Mouse (Mus musculus): ENCODE data around the gene Farp1. TPM values are rescaled to one million over a fixed set of nuclear protein-coding genes. Genes with fewer than 3 reads are reported as not detected.
A peak's percentile ranks its signal among the peaks of the same experiment; 100 is the strongest.

The Farp1 gene
- polyA plus RNA-seq, 1 experiment: 77.6 TPM

DNA sequence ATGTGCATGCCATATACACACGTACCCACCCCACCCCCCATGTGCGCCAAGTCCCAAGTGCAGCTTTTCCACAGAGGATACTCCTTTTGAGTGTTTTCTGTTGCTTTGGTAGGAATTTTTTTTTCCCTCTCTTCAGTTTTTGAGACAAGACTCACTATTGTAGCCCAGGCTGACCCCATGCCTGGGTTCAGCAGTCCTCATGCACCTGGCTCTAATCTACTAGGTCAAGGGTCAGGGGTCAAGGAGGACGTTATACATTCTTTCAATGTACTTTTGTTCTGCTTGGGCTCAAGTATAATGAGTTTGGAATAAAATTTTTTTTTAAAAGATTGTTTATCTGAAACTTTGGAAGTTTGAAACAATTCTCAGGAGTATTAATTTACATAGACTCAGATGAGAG lies 48.4 kb downstream of the Farp1 start:
- TF ChIP-seq CTCF (IDR thresholded peaks at IDR 0.05; ENCODE audit: borderline replicate concordance, extremely low read depth, insufficient read depth, insufficient read length): no peak
- no peak for TF ChIP-seq POLR2A (IDR thresholded peaks at IDR 0.05; ENCODE audit: borderline replicate concordance, extremely low read depth, insufficient read depth, insufficient read length, poor library complexity, severe bottlenecking)
- no peak for DNase-seq (ENCODE audit: low read depth)

DNA sequence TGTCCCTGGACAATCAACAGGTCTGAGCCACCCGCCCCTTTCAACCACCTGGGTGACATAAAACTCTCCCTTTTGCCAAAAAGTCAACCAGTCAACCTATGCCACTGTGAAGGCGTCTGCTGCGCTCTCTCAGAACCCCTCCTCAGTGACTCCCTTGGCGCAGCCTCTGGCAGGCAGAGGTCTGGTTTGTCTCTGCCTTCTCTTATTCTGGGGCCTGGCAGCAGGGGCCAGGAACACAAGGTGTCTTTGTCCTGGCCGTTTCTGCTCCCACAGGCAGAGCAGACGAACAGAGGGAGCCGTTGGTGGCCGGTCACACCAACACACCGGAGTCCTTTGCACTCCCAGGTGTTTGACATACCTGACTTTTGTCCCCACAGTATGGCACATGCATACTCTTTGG lies 57.5 kb downstream of the Farp1 start:
- TF ChIP-seq POLR2A (IDR thresholded peaks at IDR 0.05; ENCODE audit: borderline replicate concordance, extremely low read depth, insufficient read depth, insufficient read length, poor library complexity, severe bottlenecking): no peak
- no peak for TF ChIP-seq CTCF (IDR thresholded peaks at IDR 0.05; ENCODE audit: borderline replicate concordance, extremely low read depth, insufficient read depth, insufficient read length)
- DNase-seq (ENCODE audit: low read depth): no peak

- no peak for DNase-seq (ENCODE audit: low read depth)
- TF ChIP-seq POLR2A (IDR thresholded peaks at IDR 0.05; ENCODE audit: borderline replicate concordance, extremely low read depth, insufficient read depth, insufficient read length, poor library complexity, severe bottlenecking): no peak
- TF ChIP-seq CTCF (IDR thresholded peaks at IDR 0.05; ENCODE audit: borderline replicate concordance, extremely low read depth, insufficient read depth, insufficient read length): no peak
Measured at GRCm38 (mm10) chr14:121093860-121094259, 58.9 kb downstream of the Farp1 start.

DNA sequence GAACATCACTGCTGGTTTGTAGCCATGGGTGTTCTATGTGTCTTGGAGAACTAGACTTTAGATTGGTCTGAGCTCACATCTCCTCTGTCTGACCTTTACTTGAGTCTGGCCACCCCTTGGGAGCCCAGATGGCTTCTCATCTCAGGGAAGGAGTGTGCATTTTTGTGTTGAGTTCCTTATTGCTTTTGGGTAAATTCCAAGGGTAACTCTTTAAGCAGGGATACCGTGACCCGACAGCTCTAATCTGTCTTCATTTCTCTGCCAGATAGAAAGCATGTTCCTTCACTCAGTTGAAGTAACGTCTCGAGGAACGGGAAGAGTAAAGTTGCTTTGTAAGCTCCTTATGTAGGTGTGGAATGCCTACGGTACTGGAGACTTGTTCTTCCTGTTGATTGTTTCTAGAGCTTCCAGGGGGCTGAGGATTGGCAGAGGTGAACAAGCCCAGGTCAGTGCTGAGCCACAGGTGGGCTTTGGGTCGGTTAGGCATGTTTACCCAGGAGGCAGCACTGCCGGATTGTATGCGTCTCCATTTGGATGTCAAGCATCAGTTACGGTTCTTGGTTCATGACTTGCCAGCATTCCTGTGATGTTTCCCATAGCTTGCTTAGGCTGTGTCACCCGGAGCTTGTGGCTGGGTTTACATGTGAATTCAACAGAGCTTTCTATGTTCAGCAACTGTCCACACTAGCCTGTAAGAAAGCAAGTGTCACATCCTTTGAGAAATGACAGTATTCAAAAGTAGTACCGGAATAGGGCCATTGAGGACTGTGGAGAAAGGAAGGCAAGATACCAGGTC lies 62.8 kb downstream of the Farp1 start:
- DNase-seq (ENCODE audit: low read depth): no peak
- TF ChIP-seq POLR2A (IDR thresholded peaks at IDR 0.05; ENCODE audit: borderline replicate concordance, extremely low read depth, insufficient read depth, insufficient read length, poor library complexity, severe bottlenecking): no peak
- TF ChIP-seq CTCF (IDR thresholded peaks at IDR 0.05; ENCODE audit: borderline replicate concordance, extremely low read depth, insufficient read depth, insufficient read length): no peak

DNA sequence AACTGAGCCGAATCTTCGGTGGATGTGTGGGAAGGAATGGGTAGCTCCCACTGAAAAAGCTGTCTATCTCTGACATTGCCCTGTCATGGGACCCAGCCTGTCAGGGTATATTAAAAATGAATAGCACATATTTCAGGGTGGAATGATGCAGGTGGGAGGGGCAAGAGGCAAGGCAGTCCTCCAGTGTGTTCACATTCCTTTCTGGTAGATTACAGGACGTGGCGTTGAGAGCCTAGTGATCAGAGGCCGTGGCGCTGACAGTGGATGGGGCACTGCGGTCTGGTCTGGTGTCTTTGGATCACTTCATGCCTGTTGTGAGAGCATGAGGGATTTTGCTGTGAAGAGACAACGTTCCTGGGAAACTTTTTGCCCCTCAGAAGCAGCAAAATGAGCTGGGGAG lies 64.1 kb downstream of the Farp1 start:
- TF ChIP-seq CTCF (IDR thresholded peaks at IDR 0.05; ENCODE audit: borderline replicate concordance, extremely low read depth, insufficient read depth, insufficient read length) (no peak), POLR2A (IDR thresholded peaks at IDR 0.05; ENCODE audit: borderline replicate concordance, extremely low read depth, insufficient read depth, insufficient read length, poor library complexity, severe bottlenecking) (no peak)
- DNase-seq (ENCODE audit: low read depth): no peak

DNA sequence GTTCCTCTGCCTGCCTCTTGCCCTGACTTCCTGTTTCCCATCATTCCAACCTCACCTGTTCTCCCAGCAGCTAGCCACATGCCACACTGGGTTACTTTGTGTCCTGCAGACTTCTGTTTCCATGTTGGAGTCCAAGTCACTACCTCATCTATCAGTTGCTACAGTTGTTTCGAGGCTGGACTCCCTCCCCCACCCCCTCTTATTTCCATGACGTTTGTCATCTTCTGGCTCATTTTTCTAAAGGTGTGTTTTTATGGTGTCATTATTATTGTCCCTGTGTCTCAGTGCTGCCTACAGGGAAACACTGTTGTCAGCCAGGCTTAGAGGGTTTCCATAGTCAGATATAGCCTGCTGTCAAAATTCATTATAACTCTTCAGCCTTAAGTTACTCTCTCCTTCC lies 64.9 kb downstream of the Farp1 start:
- no peak for DNase-seq (ENCODE audit: low read depth)
- TF ChIP-seq CTCF (IDR thresholded peaks at IDR 0.05; ENCODE audit: borderline replicate concordance, extremely low read depth, insufficient read depth, insufficient read length) (no peak), POLR2A (IDR thresholded peaks at IDR 0.05; ENCODE audit: borderline replicate concordance, extremely low read depth, insufficient read depth, insufficient read length, poor library complexity, severe bottlenecking) (no peak)

DNA sequence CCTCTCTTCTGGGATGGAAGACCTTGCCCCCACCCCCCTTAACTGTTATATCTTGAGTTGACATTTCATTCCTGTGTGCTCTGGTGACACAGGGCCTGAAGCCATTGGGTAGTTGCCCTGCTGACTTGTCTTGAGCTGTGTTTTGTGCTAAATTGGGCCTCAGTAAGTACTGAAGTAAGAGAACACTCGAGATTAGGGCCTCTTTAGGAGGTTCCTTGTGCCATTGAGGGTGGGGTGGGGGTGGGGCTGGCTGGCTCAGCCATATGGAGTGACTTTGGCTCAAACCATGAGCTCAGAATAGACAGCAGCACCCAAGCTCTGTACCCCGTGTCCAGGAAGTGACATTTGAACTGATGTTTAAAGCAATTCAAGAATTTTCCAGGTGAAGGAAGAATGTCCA lies 65.8 kb downstream of the Farp1 start:
- no peak for DNase-seq (ENCODE audit: low read depth)
- TF ChIP-seq CTCF (IDR thresholded peaks at IDR 0.05; ENCODE audit: borderline replicate concordance, extremely low read depth, insufficient read depth, insufficient read length): no peak
- no peak for TF ChIP-seq POLR2A (IDR thresholded peaks at IDR 0.05; ENCODE audit: borderline replicate concordance, extremely low read depth, insufficient read depth, insufficient read length, poor library complexity, severe bottlenecking)

- no peak for DNase-seq (ENCODE audit: low read depth)
Measured at GRCm38 (mm10) chr14:121101531-121101930, 66.5 kb downstream of the Farp1 start.

GRCm38 (mm10) chr14:121102599-121102998 lies 67.6 kb downstream of the Farp1 start:
- TF ChIP-seq CTCF (IDR thresholded peaks at IDR 0.05; ENCODE audit: borderline replicate concordance, extremely low read depth, insufficient read depth, insufficient read length) (no peak), POLR2A (IDR thresholded peaks at IDR 0.05; ENCODE audit: borderline replicate concordance, extremely low read depth, insufficient read depth, insufficient read length, poor library complexity, severe bottlenecking) (no peak)
- no peak for DNase-seq (ENCODE audit: low read depth)

More at GRCm38 (mm10) chr14:121101531-121101930, 66.5 kb downstream of the Farp1 start:
- TF ChIP-seq POLR2A (IDR thresholded peaks at IDR 0.05; ENCODE audit: borderline replicate concordance, extremely low read depth, insufficient read depth, insufficient read length, poor library complexity, severe bottlenecking): no peak
- no peak for TF ChIP-seq CTCF (IDR thresholded peaks at IDR 0.05; ENCODE audit: borderline replicate concordance, extremely low read depth, insufficient read depth, insufficient read length)

- peak; percentile 62 for DNase-seq (ENCODE audit: low read depth)
- TF ChIP-seq POLR2A (IDR thresholded peaks at IDR 0.05; ENCODE audit: borderline replicate concordance, extremely low read depth, insufficient read depth, insufficient read length, poor library complexity, severe bottlenecking) (no peak), CTCF (IDR thresholded peaks at IDR 0.05; ENCODE audit: borderline replicate concordance, extremely low read depth, insufficient read depth, insufficient read length) (no peak)
Measured at GRCm38 (mm10) chr14:121103459-121103858, 68.5 kb downstream of the Farp1 start.

GRCm38 (mm10) chr14:121104760-121105329 lies 69.8 kb downstream of the Farp1 start:
- TF ChIP-seq CTCF (IDR thresholded peaks at IDR 0.05; ENCODE audit: borderline replicate concordance, extremely low read depth, insufficient read depth, insufficient read length) (no peak), POLR2A (IDR thresholded peaks at IDR 0.05; ENCODE audit: borderline replicate concordance, extremely low read depth, insufficient read depth, insufficient read length, poor library complexity, severe bottlenecking) (no peak)
- no peak for DNase-seq (ENCODE audit: low read depth)

GRCm38 (mm10) chr14:121106906-121107305 lies 71.9 kb downstream of the Farp1 start:
- DNase-seq (ENCODE audit: low read depth): no peak
- TF ChIP-seq POLR2A (IDR thresholded peaks at IDR 0.05; ENCODE audit: borderline replicate concordance, extremely low read depth, insufficient read depth, insufficient read length, poor library complexity, severe bottlenecking) (no peak), CTCF (IDR thresholded peaks at IDR 0.05; ENCODE audit: borderline replicate concordance, extremely low read depth, insufficient read depth, insufficient read length) (no peak)
